Comparison of ENCODE assay signal across 31 mouse cellular contexts in the genomic region with DNA sequence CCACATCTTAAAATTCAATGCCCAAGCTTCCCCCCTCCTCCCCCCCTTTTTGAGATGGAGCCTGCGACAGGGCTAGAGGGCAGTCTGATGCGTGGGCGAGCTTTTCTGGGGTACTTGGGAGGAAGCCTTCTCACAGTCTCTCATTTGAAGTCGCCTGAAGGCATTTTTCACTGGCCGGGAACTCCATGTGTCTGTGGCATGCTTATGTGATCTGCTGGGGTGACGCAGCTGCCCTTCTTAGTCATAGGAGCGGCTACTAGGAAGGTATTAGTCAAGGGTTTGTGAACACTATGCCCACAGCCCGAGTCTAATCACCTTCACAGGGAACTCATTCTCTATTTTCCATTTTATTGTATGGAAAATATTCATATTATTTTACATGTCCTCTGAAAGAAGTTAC. TPM values are rescaled to one million over a fixed set of nuclear protein-coding genes. Genes with fewer than 3 reads are reported as not detected.
DNase-seq lines count a peak whose midpoint lies in the region; ATAC-seq and TF ChIP-seq lines count a peak whose summit lies in the region.
"Had no signal": no experiment of that assay in that cellular context is flagged by ENCODE, and none has a peak within 500 bp of the region (broad histone marks: within the 10 kb centered on the region; RNA-seq: fewer than 3 reads in every experiment).

No protein-coding gene starts in this region.

- no peak for TF ChIP-seq CTCF in E14TG2a.4 (conservative IDR thresholded peaks at IDR 0.05; ENCODE audit: low read length)
- no peak for TF ChIP-seq CTCF in Patski (IDR thresholded peaks at IDR 0.05)

- ATAC-seq in kidney, embryonic 15.5 days (replicated peaks; ENCODE audit: low FRiP score), result 0 out of 2 replicates have a peak, but pooled peaks have one; percentile 18
- ATAC-seq in Patski, result peak; percentile 98
- ATAC-seq: CD4-positive, CD25-positive, alpha-beta regulatory T cell, adult 4 months; forebrain, embryonic 13.5 days; forebrain, embryonic 16.5 days; hindbrain, postnatal 0 days; inflammation-experienced regulatory T-cells, adult 6 months; intestine, embryonic 16.5 days had no signal

- no peaks in the 10 kb centered on the region for H3K36me3 ChIP-seq in kidney, embryonic 15.5 days
- H3K36me3 ChIP-seq in E14TG2a.4 (ENCODE audit: insufficient read depth, low read length), result peaks cover 24% of the 10 kb centered on the region
- H3K36me3 ChIP-seq: embryonic facial prominence, embryonic 10.5 days; embryonic facial prominence, embryonic 13.5 days; forebrain, embryonic 10.5 days had no signal

- CTCF ChIA-PET in Patski (lab: Charles Lee), result interaction anchor here (1.1 to 1.7 kb wide), 3 partner anchors 37 to 96 kb away, joined by 3 read pairs; no protein-coding TSS in a partner anchor

- WGBS in kidney, embryonic 15.5 days, result 65% methylated on average over 8 of the region's 8 CpGs

- no peak overlapping the region for H3K27ac ChIP-seq in kidney, embryonic 15.5 days
- H3K27ac ChIP-seq: embryonic facial prominence, embryonic 10.5 days; embryonic facial prominence, embryonic 13.5 days; forebrain, embryonic 10.5 days; forebrain, embryonic 13.5 days; heart, adult 2 months; hindbrain, embryonic 14.5 days; hindbrain, postnatal 0 days had no signal

- in situ Hi-C loops in Patski (cut with MboI; ENCODE audit: low pct_unique_long_range_greater_than_20kb), result loop anchor here (5.0 kb wide), 1 partner anchor 116 kb away; no protein-coding TSS in a partner anchor

- no peak overlapping the region for H3K9ac ChIP-seq in kidney, embryonic 15.5 days
- H3K9ac ChIP-seq: embryonic facial prominence, embryonic 13.5 days; forebrain, embryonic 13.5 days; hindbrain, embryonic 14.5 days had no signal

- peaks cover 6% of the 10 kb centered on the region; the same call in 1 of the 2 replicates for H3K4me1 ChIP-seq in kidney, embryonic 15.5 days
- peaks cover 18% of the 10 kb centered on the region for H3K4me1 ChIP-seq in E14TG2a.4 (replicated peaks; ENCODE audit: low read depth, low read length)
- H3K4me1 ChIP-seq: embryonic facial prominence, embryonic 10.5 days; embryonic facial prominence, embryonic 13.5 days; forebrain, embryonic 10.5 days; forebrain, embryonic 13.5 days had no signal

- H3K9me3 ChIP-seq in kidney, embryonic 15.5 days (replicated peaks), result no peaks in the 10 kb centered on the region
- peaks cover 44% of the 10 kb centered on the region for H3K9me3 ChIP-seq in E14TG2a.4 (ENCODE audit: low read length)
- H3K9me3 ChIP-seq: embryonic facial prominence, embryonic 13.5 days; forebrain, embryonic 10.5 days; forebrain, embryonic 13.5 days had no signal

- no peak overlapping the region for H3K4me2 ChIP-seq in kidney, embryonic 15.5 days
- H3K4me2 ChIP-seq: embryonic facial prominence, embryonic 13.5 days; forebrain, embryonic 13.5 days; heart, embryonic 11.5 days; hindbrain, embryonic 14.5 days had no signal

- no peak for DNase-seq in kidney, postnatal 14 days
- peak; percentile 93 for DNase-seq in Patski (ENCODE audit: low read depth, low spot score)
- no peak for DNase-seq in T-cell, adult 2 months (ENCODE audit: low spot score)
- DNase-seq in ovary, postnatal 36 days (ENCODE audit: low spot score), result no peak
- DNase-seq in lung, postnatal 10 days, result no peak
- DNase-seq: adrenal gland, postnatal 10 days; adrenal gland, postnatal 36 days; B cell, adult 2 months; cerebellum, adult 11 months; cerebellum, adult 2 months; cerebellum, postnatal 10 days; cerebellum, postnatal 36 days; embryo, embryonic 11 days; gastrocnemius, postnatal 10 days; gastrocnemius, postnatal 36 days; heart, adult 2 months had no signal

- POLR2A ChIA-PET in Patski (lab: Charles Lee), result no interaction called here

- H3K27me3 ChIP-seq in kidney, embryonic 15.5 days, result no peaks in the 10 kb centered on the region
- H3K27me3 ChIP-seq in E14TG2a.4 (ENCODE audit: insufficient read depth, low read length) (no peaks in the 10 kb centered on the region), Patski (no peaks in the 10 kb centered on the region)
- H3K27me3 ChIP-seq: embryonic facial prominence, embryonic 13.5 days; forebrain, embryonic 13.5 days had no signal

- H3K4me3 ChIP-seq in kidney, embryonic 15.5 days (replicated peaks), result no peak overlapping the region
- peak overlapping the region; percentile 46 for H3K4me3 ChIP-seq in E14TG2a.4 (replicated peaks; ENCODE audit: low read length)
- H3K4me3 ChIP-seq: embryonic facial prominence, embryonic 10.5 days; embryonic facial prominence, embryonic 13.5 days; erythroblast, embryonic 14.5 days; forebrain, embryonic 10.5 days; forebrain, embryonic 13.5 days; heart, adult 2 months had no signal

RNA-seq across cellular contexts. Expression of a gene that starts 11.2 kb away (rescaled TPM):
- polyA plus RNA-seq in kidney, embryonic 15.5 days (2015; fragmentation: Nextera tagmentation; extraction: Ambion mirVana), result 0.06 and 0.10 TPM in 2 replicates
- polyA plus RNA-seq in Patski (2021), result not detected
- polyA plus RNA-seq: CD4-positive, CD25-positive, alpha-beta regulatory T cell, adult 4 months; erythroblast, embryonic 14.5 days; forebrain, embryonic 10.5 days; heart, adult 2 months; heart, embryonic 14.5 days; intestine, embryonic 16.5 days had no signal

RNA-seq across cellular contexts. Expression of a gene that starts 50.1 kb away (rescaled TPM):
- polyA plus RNA-seq in kidney, embryonic 15.5 days (2015; fragmentation: Nextera tagmentation; extraction: Ambion mirVana), result 22.5 and 25.6 TPM in 2 replicates
- 38.6 TPM for polyA plus RNA-seq in Patski (2021)
